Mouse (Mus musculus): ENCODE data around the gene Bicral.

GRCm38 (mm10) chr17:46872806-46873205 is 14.5 kb upstream of the Bicral start:
- TF ChIP-seq CTCF (IDR thresholded peaks at IDR 0.05; ENCODE audit: extremely low read depth, insufficient read depth, low read length) (no peak), POLR2A (IDR thresholded peaks at IDR 0.05; ENCODE audit: extremely low read depth, insufficient read depth, low read length) (no peak)
